Mouse (Mus musculus) heart, adult 18-20 months (tissue): ENCODE measurements at regions not wholly inside any gene's neighbourhood (a gene's known extent, or its start where the extent isn't known, plus 50 kb on each side); places are given as distances from the start of the nearest gene placed in this dataset.

Source experiments
- DNase-seq, 2 experiments: peaks; one replicate each; pipeline ENCODE4 v3.0.0; 2021 to 2022; ENCODE audit warnings: mixed read lengths in 1 of 2

DNA sequence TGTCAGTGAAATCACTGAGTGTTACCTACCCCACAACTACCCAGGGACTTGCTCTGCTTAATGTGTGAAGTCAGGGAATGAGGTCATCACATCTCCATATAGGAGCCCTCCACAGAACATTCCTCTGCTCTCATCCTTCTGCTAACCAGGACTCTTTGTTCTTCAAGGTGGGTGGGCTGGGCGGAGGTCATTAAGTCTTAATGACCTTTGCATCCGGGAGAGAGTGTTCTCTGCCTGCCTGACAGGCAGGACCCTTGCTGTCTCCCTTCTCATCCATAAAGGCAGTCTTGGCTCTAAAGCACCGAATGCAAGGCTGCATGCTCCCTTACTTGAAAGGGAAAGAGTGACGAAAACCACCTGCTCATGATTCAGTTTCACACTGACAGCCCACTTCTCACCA, 1051.4 kb downstream of the Slc22a22 start:
- DNase-seq, result no peak

DNA sequence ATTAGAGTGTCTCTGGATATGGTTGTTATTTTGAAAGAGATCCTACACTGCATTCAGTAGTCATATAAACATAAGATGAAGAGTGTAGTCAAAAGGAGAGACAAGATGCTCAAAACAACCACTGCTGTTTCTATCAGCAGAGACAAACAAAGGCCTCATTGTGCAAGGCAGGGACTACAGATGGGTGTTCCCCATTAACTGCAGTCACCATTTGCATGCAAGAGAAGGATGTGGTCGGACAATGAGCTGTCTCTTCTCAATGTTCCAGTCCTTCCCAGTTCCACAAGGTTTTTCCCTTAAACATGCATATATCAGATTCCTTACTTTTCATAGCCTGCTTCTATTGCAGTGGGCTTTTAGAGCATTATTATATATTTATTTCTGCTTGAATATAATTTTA, 1056.7 kb downstream of the Slc22a22 start:
- no peak for DNase-seq

GRCm38 (mm10) chr15:56391982-56392381, 1085.4 kb downstream of the Slc22a22 start:
- DNase-seq, result no peak

DNA sequence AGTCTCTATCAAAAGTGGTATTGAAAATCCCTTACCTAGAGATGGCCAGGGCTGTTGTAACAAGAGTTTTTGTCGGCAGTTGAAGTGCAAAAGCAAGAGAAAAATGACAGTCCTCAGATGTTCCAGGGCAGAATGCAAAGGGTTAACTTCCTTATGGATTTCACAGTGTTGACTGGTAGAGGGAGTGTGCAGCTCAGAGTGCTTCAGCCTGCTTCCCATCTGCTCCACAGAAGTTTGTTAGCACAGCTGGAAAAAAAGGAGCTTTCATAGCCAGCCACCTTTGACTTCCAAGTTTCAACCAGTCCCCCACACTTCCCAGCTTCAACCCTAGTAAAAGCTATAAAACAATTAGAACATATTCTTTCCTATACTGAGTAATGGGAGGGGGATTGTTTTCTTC, 1098.9 kb downstream of the Slc22a22 start:
- no peak for DNase-seq

DNA sequence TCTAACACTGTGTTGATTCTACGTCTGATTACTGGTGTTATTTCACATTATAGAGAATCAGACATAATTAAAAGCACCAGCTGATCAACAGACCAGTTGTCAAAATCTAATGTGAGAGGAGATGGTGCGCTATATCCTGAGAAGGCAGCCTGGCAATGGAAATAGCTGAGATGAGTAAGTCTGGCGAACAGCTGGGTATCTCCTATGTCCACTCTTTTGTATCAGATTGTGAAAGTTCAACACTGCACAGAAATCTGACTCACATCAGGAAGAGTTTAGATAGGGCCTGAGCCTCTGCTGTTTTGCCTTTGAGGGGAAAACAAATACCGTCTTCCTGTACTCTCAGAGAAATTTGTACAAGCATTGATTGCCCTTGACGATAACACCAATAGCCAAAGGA, 1126.5 kb downstream of the Slc22a22 start:
- no peak for DNase-seq

DNA sequence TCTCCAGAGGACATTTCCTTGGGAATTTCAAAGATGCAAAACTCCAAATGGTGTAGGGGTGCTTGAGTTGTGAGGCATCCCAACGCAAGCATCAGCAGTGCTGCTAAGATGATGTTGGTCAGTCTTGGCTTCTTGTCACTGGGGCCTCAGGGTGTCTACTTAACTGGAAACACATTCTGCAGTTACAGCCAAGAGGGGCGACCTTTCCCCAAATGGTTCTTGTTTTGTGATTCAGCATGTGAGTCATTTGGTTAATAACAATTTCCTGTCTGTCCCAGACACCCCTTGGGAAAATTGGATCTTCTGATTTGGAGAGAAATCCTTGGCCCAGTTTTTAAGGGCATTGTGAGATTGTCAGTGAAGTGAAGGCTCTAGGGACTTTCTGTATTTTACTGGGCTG, 1131.3 kb downstream of the Slc22a22 start:
- DNase-seq, result peak in 1 of 2 experiments; percentile 11

DNA sequence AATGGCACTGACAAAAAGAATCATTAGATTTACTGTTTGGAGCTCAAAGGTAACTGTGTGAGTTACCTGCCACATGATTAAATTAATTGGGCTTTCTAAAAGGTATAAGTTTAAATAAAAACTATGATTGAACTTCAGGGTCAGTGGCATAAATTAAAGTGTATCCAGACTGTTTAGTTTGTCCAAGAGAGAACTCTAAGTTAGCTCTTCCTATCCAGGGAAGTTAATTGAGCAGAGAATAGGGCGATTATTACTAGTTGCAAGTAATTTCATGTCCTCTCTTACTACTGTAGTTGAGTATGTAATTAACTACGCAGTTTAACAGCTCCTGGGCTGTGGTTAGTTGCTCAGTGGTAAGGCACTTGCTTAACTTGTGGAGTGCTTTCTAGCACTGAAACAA, 1132.5 kb downstream of the Slc22a22 start:
- DNase-seq, result no peak

GRCm38 (mm10) chr15:56344304-56344932, 1133.0 kb downstream of the Slc22a22 start:
- peak in 1 of 2 experiments; percentile 2 for DNase-seq

DNA sequence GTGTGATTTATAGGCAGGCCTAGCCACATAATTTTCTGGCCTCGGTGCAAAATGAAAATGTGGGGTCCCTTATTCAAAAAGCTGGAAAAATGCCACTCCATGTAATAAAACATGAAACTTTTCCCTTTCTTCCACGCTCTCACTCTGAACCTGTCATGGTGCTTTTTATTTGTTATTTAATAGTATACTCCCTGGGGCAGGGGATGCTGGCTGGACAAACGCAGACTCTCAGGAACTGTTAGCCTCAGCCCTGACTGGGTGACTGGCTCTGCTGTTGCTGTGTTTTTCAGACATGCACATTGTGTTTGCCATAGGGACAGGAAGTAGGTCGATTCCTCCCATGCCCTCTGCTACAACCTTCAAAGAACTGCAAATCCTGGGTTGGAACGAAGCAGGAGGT, 1139.5 kb downstream of the Slc22a22 start:
- DNase-seq, result no peak

DNA sequence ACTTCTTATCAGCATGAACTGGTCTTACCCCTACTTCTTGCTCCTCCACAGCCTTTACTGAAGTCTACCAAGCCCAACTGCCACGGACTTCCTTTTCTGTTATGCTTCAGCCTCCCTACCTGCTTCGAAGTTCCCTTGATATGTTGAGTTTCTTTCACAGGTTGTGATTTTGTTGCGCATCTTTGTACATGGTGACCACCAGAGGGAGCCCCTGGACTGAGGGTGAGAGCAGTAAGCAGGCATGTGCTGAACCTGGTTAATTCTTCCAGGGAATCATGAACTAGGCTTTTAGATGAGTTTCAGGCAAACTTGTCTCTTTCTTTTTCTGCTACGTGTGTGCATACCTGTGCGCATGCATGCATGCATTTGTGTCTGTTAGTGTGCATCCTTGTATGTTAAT, 1141.0 kb downstream of the Slc22a22 start:
- DNase-seq, result peak; percentile 23 to 66

- DNase-seq, result no peak
Measured at GRCm38 (mm10) chr15:56335011-56335410, 1142.4 kb downstream of the Slc22a22 start.

DNA sequence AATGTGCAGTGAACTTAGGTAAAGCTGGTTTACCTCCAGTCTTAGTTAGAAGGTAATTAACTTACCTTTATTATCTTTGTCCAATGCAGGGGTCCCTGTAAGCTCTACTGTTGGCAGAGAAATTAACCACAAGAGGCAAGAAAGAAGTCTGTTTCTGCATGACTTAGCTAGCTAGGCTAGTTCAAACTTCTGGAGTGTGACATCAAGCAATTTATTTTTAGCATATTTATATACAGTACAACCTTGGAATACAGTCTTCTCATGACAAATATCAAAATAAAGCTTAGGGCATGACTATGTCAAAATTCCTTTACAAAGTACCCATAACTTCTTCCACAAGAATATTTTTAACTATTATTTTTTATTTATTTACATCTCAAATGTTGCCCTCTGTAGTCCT, 1156.9 kb downstream of the Slc22a22 start:
- DNase-seq, result no peak

DNA sequence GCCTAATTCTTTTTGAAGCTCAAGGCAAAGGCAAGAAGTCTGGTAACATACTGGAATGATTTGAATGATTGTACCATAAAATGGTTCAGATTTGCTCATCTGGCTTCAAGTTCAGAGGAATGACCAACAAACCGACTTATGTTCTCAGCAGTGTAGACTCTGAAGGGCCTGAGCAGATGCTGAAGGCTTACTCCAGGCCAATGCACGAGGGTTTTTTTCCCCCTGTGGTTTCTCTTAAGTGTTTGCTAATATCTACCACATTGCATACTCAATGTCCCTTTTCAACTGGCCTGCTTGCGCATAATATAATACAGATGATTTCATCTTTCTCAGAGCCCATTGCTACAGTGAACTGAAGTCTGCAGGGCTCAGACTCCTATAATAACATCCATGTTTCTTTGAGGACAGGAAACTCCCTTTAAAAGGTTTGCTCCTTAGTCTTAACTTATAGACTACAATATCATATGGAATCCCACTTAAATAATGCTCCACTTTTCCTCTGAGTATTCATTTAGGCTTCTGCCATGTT, 1182.5 kb downstream of the Slc22a22 start:
- no peak for DNase-seq

GRCm38 (mm10) chr15:56278622-56279301, 1198.7 kb downstream of the Slc22a22 start:
- DNase-seq, result peak; percentile 49 to 68

- DNase-seq, result no peak
Measured at GRCm38 (mm10) chr15:56278006-56278405, 1199.4 kb downstream of the Slc22a22 start.

- no peak for DNase-seq
Measured at GRCm38 (mm10) chr15:56248731-56249130, 1228.7 kb downstream of the Slc22a22 start.

DNA sequence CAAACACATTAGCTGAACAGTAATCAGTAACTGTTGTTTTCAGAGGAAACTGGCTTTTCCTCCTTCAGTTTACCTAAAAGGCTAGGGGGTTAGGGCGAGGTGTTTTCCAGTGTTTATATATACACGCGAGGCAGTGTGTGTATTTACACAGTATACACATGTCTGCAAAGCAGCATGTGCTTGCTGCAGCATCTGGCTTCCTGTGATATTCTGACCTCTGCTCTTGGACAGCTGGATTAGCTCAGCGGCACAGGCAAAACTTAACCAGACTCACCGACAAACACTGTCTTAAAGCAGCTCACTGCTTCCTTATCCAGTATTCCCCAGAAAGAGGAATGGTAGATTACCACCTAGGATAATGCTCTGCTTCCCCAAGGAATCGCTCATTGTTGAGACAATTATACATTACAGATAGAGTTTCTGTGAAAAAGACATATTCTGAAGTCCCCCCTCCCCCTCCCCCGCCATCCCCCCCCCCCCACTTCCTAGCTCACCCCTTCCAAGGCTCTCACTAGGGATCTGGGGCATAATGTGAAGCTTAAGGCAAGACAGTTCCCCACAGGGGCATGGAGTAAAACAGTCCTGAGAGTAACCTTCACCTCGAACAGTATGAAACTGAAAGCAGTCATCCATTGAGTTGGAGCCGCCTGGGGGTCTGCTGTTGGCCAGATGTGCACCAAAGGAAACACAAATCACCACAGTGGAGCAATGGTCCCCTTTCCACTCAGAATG, 1233.3 kb downstream of the Slc22a22 start:
- DNase-seq, result peak; percentile 9 to 10

DNA sequence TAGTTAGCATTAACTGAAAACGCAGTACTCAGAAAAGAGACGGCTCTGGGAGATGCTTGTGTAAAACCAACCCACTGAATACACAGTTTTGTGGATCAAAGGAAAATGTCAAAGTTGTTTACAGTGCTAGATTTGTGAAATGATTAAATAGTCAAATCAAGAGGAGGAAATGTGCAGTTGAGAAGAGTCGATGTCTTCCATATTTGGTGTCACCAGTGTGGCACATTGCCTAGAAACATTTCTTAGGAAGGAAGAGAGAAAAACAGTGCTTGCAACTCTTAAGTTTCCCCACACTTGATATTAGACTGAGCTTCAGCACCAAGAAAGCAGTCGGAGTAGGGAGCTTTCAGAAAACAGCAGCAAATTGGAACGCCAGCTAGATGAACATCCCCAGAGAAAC, 1274.9 kb downstream of the Slc22a22 start:
- no peak for DNase-seq

DNA sequence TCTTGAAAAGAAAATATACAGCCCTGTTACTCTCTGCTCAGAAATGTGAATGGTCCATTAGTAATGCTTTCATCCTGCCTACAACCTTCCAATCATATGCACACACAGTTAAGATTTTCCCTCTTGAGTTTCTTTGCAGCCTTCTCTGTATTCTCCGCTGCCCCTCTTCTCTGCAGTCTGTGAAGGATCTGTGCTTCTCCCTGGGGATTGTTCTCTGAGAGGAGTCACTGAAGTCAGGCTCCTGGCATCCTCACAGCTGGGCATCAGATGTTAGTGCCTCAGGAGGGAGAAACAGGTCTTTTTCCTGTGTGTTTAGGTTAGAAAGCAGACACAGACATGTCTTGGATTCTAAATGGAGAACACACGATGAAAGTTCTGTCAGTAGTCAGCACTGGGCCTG, 1278.1 kb downstream of the Slc22a22 start:
- no peak for DNase-seq

GRCm38 (mm10) chr15:56197425-56198201, 1279.8 kb downstream of the Slc22a22 start:
- DNase-seq, result no peak

DNA sequence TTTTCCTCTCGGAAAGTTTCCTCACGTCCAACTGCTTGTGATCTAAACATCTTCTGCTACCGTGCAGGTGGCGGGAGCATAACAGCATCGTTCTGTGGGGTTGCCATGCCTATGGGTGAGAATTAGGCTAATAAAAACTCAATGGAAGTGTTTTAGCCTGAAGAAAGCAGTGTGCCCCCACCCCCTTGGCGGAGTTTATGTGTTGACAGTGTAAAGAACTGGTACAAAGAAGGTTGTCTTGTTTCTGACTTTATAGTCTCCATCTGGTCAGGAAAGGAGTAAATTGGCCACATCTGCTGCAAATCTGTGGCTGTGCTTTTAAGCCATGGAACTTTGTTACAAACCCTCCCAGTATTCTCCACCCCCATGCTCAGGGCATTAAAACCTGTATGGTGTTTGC, 1311.2 kb downstream of the Slc22a22 start:
- DNase-seq, result no peak

GRCm38 (mm10) chr15:56158726-56159125, 1318.7 kb downstream of the Slc22a22 start:
- no peak for DNase-seq
